Mouse (Mus musculus) T-helper 2 cell (primary cell): Measurements from ENCODE around the gene Hcar2.

Experiments
- in situ Hi-C: fragments of 300-600 bp; cut with MboI, MseI; formaldehyde crosslinking; loops from one replicate; pipeline ENCODE4 v1.15.1; 2025; ENCODE audit warnings: high pct_unique_total_duplicates

Gene Hcar2

GRCm38 (mm10) chr5:123862374-123863350 is 2.6 kb downstream of the Hcar2 start:
- in situ Hi-C loops, result no loop called here

DNA sequence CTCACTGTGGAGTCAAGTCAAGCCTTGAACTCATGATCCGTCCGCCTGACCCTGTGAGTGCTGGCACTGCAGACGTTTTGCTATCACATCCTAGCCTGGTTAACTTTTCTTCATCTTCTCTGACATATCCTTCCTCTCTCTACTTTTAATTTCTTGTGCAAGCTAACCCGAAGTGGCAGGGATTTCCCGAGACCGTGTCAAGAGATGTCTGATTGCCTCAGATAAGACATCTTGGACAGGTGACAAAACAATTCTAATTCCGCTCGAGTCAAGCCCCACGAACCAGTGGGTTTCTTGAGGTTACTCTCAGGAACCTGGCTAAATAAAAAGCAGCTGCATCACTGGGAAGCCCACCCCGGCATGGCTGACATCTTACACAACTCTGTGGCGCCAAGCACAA is 6.5 kb downstream of the Hcar2 start:
- in situ Hi-C loops, result no loop called here

DNA sequence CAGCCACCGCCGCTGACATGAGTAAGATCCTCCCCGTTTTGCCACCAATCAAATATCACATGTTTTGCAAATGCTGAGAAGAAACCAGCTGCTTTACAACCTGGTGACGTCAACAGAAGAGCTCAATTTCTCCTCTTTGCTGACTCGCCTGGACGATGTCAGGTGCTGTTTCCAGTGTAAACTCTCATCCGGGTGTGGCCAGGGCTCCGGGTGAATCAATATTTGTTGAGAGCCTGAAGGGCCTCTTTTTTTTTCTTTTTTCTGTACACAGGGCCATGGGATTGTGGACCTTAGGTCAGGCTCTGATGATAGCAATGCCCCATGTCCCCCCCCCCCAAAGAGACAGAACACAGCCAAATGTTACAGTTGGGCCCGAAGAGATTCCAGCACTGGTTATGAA is 10.8 kb downstream of the Hcar2 start:
- in situ Hi-C loops, result no loop called here

DNA sequence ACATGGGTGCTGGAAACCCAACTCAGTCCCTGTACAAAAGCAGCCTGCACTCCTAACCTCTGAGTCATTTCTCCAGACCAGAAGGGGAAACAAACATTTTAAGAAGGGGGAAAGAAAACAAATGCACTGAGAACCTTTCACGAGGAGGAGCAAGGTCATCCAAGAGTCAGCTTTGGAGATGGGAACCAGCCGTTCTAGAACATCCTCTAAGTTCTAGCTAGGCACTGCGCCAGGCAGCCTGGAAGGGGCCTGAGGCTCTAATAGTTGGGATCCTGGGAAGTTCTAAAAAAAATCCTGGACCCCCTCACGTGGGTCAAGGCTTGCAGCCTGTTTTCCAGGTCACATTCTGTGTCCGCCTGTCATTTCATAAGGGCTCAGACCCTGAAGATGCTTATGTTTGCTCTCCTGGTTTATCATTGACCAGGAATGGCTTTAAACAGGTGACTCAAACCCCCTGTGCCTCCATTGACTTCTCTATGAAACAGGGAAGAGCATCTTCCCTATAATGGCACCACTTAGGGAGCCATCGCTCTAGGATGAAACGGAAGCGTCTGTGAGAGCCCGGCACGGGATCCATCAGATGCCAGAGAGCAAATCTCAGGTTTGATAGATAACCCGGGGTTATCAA is 11.3 kb downstream of the Hcar2 start:
- in situ Hi-C loops, result no loop called here

- in situ Hi-C loops, result no loop called here
Observed at GRCm38 (mm10) chr5:123851398-123851797, 13.9 kb downstream of the Hcar2 start.

DNA sequence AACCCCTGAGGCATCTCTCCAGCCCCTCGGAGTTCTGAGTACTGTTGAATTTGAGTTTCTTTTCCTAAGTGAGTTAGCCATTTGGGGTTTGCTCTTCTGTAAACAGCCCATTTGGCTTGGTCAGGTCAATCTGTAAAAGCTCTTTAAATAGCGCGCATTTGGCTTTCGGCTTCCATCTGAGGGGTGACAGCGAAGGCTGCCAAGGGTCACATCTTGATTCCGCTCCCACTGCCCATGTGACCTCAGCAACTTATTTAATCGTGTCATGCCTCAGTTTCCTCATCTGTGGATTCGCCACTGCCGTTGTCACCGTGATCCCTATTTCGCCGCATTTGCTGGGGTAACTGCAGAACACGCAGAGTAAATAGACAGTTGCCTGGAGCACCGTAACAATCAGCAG is 21.0 kb downstream of the Hcar2 start:
- in situ Hi-C loops, result loop anchor here (10.0 kb wide), 1 partner anchor 870 kb away; no protein-coding TSS in a partner anchor

- in situ Hi-C loops, result loop anchor here (10.0 kb wide), 1 partner anchor 871 kb away; no protein-coding TSS in a partner anchor
Observed at GRCm38 (mm10) chr5:123843816-123844215, 21.5 kb downstream of the Hcar2 start.

DNA sequence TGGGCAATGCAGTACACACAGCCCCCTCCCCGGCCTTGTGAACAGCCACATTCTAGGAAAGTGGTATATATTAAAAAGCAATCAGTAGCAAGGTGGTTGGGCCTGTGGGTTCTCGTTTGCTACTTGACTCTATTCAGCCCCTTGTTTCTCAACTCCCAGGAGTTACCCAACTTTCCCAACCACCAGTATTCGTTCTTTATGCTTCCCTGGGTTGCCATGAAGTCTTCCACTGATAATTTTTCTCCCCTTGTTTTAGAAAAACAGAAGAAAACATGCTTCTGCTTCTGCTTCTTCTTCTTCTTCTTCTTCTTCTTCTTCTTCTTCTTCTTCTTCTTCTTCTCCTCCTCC is 22.4 kb downstream of the Hcar2 start:
- in situ Hi-C loops, result loop anchor here (10.0 kb wide), 1 partner anchor 872 kb away; no protein-coding TSS in a partner anchor

GRCm38 (mm10) chr5:123842221-123842934 is 22.9 kb downstream of the Hcar2 start:
- in situ Hi-C loops, result loop anchor here (10.0 kb wide), 1 partner anchor 872 kb away; no protein-coding TSS in a partner anchor

DNA sequence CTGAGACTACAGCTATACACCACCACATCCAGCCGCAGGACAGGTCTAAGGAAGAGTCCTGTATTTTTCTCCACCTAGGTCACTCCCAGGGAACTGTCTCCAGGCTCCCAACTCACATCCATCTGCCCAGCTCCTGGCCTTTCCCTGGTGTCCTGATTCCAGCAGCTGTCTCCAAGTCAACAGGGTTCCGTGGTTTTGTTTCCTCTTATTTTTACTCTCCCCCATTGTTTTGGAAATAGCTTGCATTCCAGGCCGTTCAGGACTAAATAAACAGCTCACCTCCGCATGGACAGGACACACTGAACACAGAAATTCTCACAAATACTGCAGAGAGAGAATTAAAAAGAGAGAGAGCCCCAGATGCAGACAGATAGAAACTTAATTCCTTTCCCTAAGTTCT is 27.9 kb downstream of the Hcar2 start:
- in situ Hi-C loops, result no loop called here

- in situ Hi-C loops, result no loop called here
Observed at GRCm38 (mm10) chr5:123834836-123835235, 30.5 kb downstream of the Hcar2 start.

GRCm38 (mm10) chr5:123832309-123832708 is 33.0 kb downstream of the Hcar2 start:
- in situ Hi-C loops, result no loop called here

- in situ Hi-C loops, result loop anchor here (10.0 kb wide), 1 partner anchor 1923 kb away; no protein-coding TSS in a partner anchor
Observed at GRCm38 (mm10) chr5:123827659-123828091, 37.6 kb downstream of the Hcar2 start.

DNA sequence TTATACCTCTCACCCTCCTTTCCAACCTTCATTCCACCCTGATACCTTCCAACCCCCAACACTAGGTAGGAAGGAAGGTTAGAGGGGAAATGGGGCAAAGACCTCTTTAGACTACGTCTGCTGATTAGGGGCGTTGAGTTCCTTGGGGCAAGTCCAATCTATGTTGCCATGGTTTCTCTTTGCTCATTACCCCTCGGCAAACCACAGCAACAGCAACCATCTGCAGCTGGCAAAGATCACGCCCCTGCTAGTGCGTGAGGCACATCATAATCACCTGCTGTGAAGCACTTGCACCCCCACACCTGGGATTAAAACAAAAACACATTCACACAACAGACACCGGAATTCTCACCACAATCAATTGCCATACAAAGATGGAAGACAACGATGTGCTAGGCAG is 42.6 kb downstream of the Hcar2 start:
- in situ Hi-C loops, result loop anchor here (10.0 kb wide), 1 partner anchor 1918 kb away; no protein-coding TSS in a partner anchor

- in situ Hi-C loops, result loop anchor here (10.0 kb wide), 1 partner anchor 1916 kb away; no protein-coding TSS in a partner anchor
Observed at GRCm38 (mm10) chr5:123821264-123821571, 44.1 kb downstream of the Hcar2 start.

DNA sequence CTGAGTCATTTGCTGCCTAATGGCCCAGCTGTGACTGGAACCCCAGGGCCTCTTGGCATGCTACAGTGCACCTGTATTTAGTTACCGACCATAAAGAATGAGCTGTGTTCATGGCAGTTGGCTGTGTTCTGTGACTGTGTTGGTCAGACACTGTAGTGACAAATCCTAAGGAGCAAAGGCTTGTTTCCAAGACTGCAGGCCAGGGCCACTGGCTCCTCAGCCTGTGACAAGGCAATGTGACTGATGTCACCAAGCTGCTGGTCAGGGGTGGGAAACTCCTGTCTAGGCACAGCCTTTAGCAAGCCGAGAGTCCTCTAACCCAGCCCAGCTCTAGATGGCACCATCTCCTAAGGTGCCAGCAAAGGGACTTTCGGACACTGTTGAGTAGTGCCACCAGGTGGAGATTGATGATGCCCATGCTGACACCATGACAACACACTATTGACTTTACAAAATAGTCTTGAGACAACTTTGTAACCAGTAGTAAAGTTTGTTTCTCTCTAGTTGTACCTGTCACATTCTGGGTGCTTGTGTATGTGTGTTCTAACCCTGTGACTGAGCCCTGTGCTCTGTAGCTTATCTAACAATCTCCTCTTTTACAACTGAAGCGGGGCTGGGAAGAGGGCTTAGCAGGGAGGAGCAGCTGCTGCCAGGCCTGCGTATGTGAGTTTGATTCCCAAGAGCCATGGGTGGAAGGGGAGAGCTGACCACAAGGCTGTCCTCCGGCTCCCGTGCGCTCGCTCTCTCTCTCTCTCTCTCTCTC is 44.6 kb downstream of the Hcar2 start:
- in situ Hi-C loops, result loop anchor here (10.0 kb wide), 1 partner anchor 1916 kb away; no protein-coding TSS in a partner anchor

GRCm38 (mm10) chr5:123818941-123819577 is 46.2 kb downstream of the Hcar2 start:
- in situ Hi-C loops, result no loop called here

DNA sequence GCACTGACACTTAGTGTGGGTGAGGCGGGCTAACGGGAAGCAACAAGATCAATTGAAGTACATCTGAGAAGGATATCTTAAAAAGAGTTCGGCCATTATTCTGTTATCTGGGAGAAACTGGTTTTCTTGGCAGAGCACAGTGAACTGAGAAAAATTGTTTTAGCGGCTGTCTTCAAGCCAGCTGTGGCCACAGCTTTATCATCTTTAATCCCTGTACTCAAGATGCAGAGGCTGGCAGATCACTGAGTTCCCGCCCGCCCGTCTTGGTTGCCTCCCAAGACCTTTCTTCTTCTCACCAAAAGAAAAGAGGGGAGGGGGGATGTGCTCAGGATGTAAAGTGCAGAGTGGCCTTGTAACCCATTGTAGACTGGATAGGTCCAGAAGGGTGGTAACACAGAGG is 48.4 kb downstream of the Hcar2 start:
- in situ Hi-C loops, result no loop called here
